Mouse (Mus musculus): ENCODE measurements at regions not wholly inside any gene's neighbourhood (a gene's known extent, or its start where the extent isn't known, plus 50 kb on each side); places are given as distances from the start of the nearest gene placed in this dataset.

DNA sequence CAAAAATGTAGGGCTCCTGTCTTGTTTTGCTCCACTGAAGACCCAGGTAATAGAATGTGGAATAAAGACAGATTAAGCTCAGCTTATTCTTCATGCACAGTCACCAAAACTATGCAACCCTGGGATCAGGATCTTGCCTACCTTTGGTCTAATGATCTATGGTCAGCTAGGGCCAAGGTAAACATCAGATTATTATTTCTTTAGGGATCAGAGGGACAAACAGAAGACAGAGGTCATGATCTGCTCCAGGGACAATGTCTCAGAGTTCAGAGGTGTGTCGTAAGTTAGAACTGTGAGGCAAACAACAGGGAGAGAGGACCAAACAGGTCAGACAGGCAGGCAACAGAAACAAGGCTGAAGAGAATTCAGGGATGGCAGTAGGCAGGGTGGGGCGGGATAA, 158.8 kb upstream of the Nr2f2 start:
- TF ChIP-seq CTCF (conservative IDR thresholded peaks at IDR 0.05; ENCODE audit: low read length): no peak
- TF ChIP-seq POU5F1 (IDR thresholded peaks at IDR 0.05; ENCODE audit: borderline replicate concordance, low read length): no peak
- TF ChIP-seq NANOG (IDR thresholded peaks at IDR 0.05; ENCODE audit: borderline replicate concordance, low read length): no peak

Measured in E14TG2a.4 (cell line).